Mouse (Mus musculus) neutrophil, adult 5-6 weeks (primary cell): ENCODE measurements at regions not wholly inside any gene's neighbourhood (a gene's known extent, or its start where the extent isn't known, plus 50 kb on each side); places are given as distances from the start of the nearest gene placed in this dataset.
A peak's percentile ranks its signal among the peaks of the same experiment; 100 is the strongest.
"Not testable (repeated sequence)": the region's sequence is repeated elsewhere in the genome, so short reads cannot be mapped to it uniquely, and the experiment has no call there.

ENCODE experiments used
- ATAC-seq: fragments of 151-379, 151-347 bp; 2 replicates; pipeline ENCODE4 v1.8.0; 2017; ENCODE audit warnings: mild to moderate bottlenecking, moderate TSS enrichment; ENCODE audit not compliant: insufficient number of reproducible peaks, poor library complexity, low FRiP score, severe bottlenecking; ENCODE audit errors: extremely low read depth

GRCm38 (mm10) chr14:89922316-89922715, 1451.1 kb upstream of the Pcdh20 start:
- ATAC-seq, result no peak

GRCm38 (mm10) chr14:89920586-89920985, 1449.4 kb upstream of the Pcdh20 start:
- ATAC-seq, result not testable (repeated sequence)

- ATAC-seq, result 0 out of 2 replicates have a peak, but pooled peaks have one; percentile 39
These were observed 1427.6 kb upstream of the Pcdh20 start for GRCm38 (mm10) chr14:89898701-89899227.

- not testable (repeated sequence) for ATAC-seq
These were observed 1426.9 kb upstream of the Pcdh20 start for GRCm38 (mm10) chr14:89898135-89898534.

- not testable (repeated sequence) for ATAC-seq
These were observed 1425.7 kb upstream of the Pcdh20 start for GRCm38 (mm10) chr14:89896891-89897290.
